Mouse (Mus musculus): ENCODE data around the gene Mark1. TPM values are rescaled to one million over a fixed set of nuclear protein-coding genes. Genes with fewer than 3 reads are reported as not detected.
A peak's percentile ranks its signal among the peaks of the same experiment; 100 is the strongest.

The Mark1 gene
- polyA plus RNA-seq, 1 experiment from 2014 or later = 2.7 TPM

- H3K4me3 ChIP-seq (replicated peaks) = peak overlapping the region; percentile 59
- ATAC-seq = no peak
- H3K27me3 ChIP-seq (replicated peaks) = peaks cover 21% of the 10 kb centered on the region
- H3K27ac ChIP-seq = no peak overlapping the region
- H3K9ac ChIP-seq = peak overlapping the region; percentile 57
- H3K36me3 ChIP-seq = no peaks in the 10 kb centered on the region
- peaks cover 13% of the 10 kb centered on the region for H3K4me1 ChIP-seq (replicated peaks)
- 56% methylated on average over 7 of the region's 7 CpGs for WGBS
- H3K9me3 ChIP-seq = no peaks in the 10 kb centered on the region
- peak overlapping the region; percentile 85 for H3K4me2 ChIP-seq (replicated peaks)
Measured at GRCm38 (mm10) chr1:184881861-184882260, 117.5 kb downstream of the Mark1 start.

- Histone ChIP-seq H3K9ac (no peak overlapping the region), H3K4me3 (replicated peaks) (no peak overlapping the region), H3K9me3 (no peaks in the 10 kb centered on the region), H3K4me1 (replicated peaks) (peaks cover 13% of the 10 kb centered on the region), H3K27me3 (replicated peaks) (peaks cover 21% of the 10 kb centered on the region), H3K27ac (no peak overlapping the region), H3K36me3 (no peaks in the 10 kb centered on the region), H3K4me2 (replicated peaks) (peak overlapping the region; percentile 85)
- no peak for ATAC-seq
- 86% methylated on average over 5 of the region's 5 CpGs for WGBS
Measured at GRCm38 (mm10) chr1:184881211-184881610, 118.2 kb downstream of the Mark1 start.

GRCm38 (mm10) chr1:184878860-184879259 is 120.5 kb downstream of the Mark1 start:
- Histone ChIP-seq H3K4me1 (replicated peaks) (peaks cover 13% of the 10 kb centered on the region), H3K36me3 (no peaks in the 10 kb centered on the region), H3K9ac (no peak overlapping the region), H3K27ac (0 out of 2 replicates have a peak overlapping the region, but pooled peaks have one; percentile 0), H3K4me3 (replicated peaks) (no peak overlapping the region), H3K4me2 (replicated peaks) (no peak overlapping the region), H3K27me3 (replicated peaks) (peaks cover 21% of the 10 kb centered on the region), H3K9me3 (no peaks in the 10 kb centered on the region)
- ATAC-seq = no peak
- WGBS = 64% methylated on average over 6 of the region's 6 CpGs

- H3K36me3 ChIP-seq = no peaks in the 10 kb centered on the region
- H3K9me3 ChIP-seq = no peaks in the 10 kb centered on the region
- H3K4me2 ChIP-seq (replicated peaks) = no peak overlapping the region
- H3K27me3 ChIP-seq (replicated peaks) = peaks cover 9% of the 10 kb centered on the region; the same call in 1 of the 2 replicates
- no peak for ATAC-seq
- H3K9ac ChIP-seq = no peak overlapping the region
- H3K4me1 ChIP-seq (replicated peaks) = peaks cover 11% of the 10 kb centered on the region
- H3K27ac ChIP-seq = no peak overlapping the region
- H3K4me3 ChIP-seq (replicated peaks) = no peak overlapping the region
- WGBS = 60% methylated on average over 2 of the region's 2 CpGs
Measured at GRCm38 (mm10) chr1:184877306-184877705, 122.1 kb downstream of the Mark1 start.

DNA sequence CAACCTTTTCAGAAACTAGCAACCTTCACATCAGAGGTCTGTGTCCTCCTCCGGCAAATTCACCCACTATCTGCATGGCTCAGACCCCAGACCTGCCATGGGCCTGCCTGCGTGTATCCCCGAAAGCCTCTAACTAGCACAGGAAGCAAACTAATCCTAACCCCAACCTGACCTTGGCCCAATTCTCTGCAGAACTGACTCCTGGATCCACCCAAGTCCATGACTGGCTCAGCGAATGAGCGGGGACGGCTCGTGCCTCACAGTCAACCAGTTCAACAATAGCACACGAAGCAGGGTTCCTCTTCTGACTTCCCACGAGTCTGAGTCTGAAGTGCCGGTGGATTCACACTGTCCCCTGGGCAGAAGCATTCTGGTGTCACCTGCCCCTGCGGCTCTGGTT is 125.5 kb downstream of the Mark1 start:
- WGBS = 85% methylated on average over 11 of the region's 11 CpGs
- H3K4me2 ChIP-seq (replicated peaks) = no peak overlapping the region
- ATAC-seq = no peak
- no peak overlapping the region for H3K27ac ChIP-seq
- peaks cover 24% of the 10 kb centered on the region for H3K4me1 ChIP-seq (replicated peaks)
- no peaks in the 10 kb centered on the region for H3K27me3 ChIP-seq (replicated peaks)
- no peak overlapping the region for H3K9ac ChIP-seq
- H3K9me3 ChIP-seq = no peaks in the 10 kb centered on the region
- H3K36me3 ChIP-seq = no peaks in the 10 kb centered on the region
- no peak overlapping the region for H3K4me3 ChIP-seq (replicated peaks)

DNA sequence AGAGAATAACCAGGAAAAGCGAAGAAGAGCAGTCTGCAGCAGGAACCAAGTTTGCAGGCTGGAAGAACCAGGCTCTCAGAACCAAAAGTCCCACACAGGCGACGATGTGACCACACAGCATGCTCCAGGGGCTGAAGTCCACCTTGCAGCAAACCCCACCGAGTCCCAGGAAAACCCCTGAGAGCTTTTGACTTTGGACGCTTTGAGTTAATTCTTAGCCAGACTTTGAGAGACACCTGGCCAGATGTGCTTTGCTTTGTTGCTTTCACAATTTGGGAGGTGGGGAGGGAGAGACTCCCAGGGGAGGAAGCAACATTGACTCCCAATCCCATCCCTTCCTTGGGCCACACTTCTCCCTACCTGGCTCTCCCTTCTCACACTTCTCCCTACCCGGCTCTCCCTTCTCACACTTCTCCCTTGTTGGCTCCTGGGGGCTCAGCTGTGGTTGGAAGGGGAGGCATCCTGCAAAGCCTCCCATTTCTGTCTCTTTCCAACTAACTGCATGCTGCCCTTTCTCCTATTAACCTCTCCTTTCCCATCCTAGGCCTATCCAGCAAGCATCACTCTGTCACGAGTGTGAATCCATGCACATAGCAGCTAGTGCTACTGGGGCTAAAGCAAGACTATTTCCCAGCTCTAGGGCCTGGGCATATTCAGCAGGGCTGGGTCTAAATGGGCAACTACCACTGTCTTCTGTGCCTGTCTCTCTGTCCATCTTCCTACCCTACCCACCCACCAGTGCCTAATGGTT is 127.1 kb downstream of the Mark1 start:
- peaks cover 22% of the 10 kb centered on the region for H3K4me1 ChIP-seq (replicated peaks)
- H3K27me3 ChIP-seq (replicated peaks) = no peaks in the 10 kb centered on the region
- no peak overlapping the region for H3K4me3 ChIP-seq (replicated peaks)
- no peak overlapping the region for H3K9ac ChIP-seq
- no peaks in the 10 kb centered on the region for H3K9me3 ChIP-seq
- no peak overlapping the region; the same call in 1 of the 2 replicates for H3K4me2 ChIP-seq (replicated peaks)
- 55% methylated on average over 7 of the region's 7 CpGs for WGBS
- H3K36me3 ChIP-seq = no peaks in the 10 kb centered on the region
- H3K27ac ChIP-seq = peak overlapping the region; percentile 65
- peak; percentile 59 for ATAC-seq

DNA sequence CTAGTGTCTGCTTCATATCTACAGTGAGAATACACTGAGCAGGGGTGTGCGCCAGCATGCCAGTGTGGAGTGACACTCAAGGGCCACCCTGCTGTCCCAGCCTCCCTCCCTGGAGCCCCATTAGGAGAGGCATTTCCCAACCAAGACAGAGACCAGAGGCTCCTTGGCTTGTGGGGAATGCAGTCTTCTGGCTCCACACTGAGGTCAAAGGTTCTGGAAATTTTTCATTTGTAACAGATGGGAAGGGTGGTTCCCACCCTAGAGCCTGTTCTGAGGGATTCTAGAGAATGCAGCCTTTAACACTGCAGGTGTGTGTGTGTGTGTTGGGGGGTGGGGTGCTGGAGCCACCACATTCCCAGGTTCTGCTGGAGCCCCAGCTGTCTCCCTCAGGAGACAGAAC is 127.9 kb downstream of the Mark1 start:
- Histone ChIP-seq H3K36me3 (no peaks in the 10 kb centered on the region), H3K9me3 (no peaks in the 10 kb centered on the region), H3K9ac (no peak overlapping the region), H3K27ac (peak overlapping the region; percentile 65), H3K4me3 (replicated peaks) (no peak overlapping the region), H3K4me1 (replicated peaks) (peaks cover 26% of the 10 kb centered on the region), H3K4me2 (replicated peaks) (no peak overlapping the region; the same call in 1 of the 2 replicates), H3K27me3 (replicated peaks) (no peaks in the 10 kb centered on the region)
- peak; percentile 72 for ATAC-seq
- WGBS = 88% methylated on average over 1 of the region's 1 CpGs

- Histone ChIP-seq H3K4me3 (replicated peaks) (no peak overlapping the region), H3K4me1 (replicated peaks) (peaks cover 26% of the 10 kb centered on the region)
- 0 out of 2 replicates have a peak, but pooled peaks have one; percentile 6 for ATAC-seq
Measured at GRCm38 (mm10) chr1:184870646-184871385, 128.6 kb downstream of the Mark1 start.

DNA sequence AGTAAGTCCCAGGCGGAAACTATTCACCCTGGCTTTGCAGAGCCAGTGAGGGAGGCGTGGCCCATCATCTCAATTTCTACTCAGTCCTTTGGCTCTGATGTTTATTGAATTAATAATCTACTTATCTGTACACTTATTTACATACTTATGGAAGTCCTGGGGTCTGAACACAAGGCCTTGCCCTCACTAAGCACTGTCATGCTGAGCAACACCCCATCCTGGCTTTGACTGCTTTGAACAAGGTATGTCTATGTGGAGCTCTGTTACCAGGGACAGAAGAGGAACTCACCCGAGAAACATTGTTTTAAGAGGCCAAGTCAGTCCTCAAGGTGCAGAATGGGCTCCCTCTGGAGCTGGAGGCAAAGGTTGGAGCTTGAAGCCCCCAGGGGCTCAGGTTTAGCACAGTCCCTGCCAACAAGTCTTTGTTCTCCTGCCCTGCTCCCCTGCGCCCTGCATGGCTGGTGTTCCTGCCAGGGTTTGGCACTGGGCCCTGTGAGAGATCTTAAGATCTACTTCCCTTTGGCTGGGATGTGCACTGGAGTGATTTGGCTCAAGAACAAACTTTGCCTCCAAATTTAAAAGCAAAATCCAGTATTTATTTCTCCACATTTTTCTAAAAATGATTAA is 129.3 kb downstream of the Mark1 start:
- Histone ChIP-seq H3K4me1 (replicated peaks) (peaks cover 26% of the 10 kb centered on the region), H3K36me3 (no peaks in the 10 kb centered on the region), H3K4me2 (replicated peaks) (no peak overlapping the region), H3K9me3 (no peaks in the 10 kb centered on the region), H3K27ac (no peak overlapping the region), H3K4me3 (replicated peaks) (no peak overlapping the region), H3K9ac (no peak overlapping the region), H3K27me3 (replicated peaks) (no peaks in the 10 kb centered on the region)
- ATAC-seq = no peak
- 76% methylated on average over 4 of the region's 4 CpGs for WGBS

More at GRCm38 (mm10) chr1:184870646-184871385, 128.6 kb downstream of the Mark1 start:
- H3K27me3 ChIP-seq (replicated peaks) = no peaks in the 10 kb centered on the region
- H3K4me2 ChIP-seq (replicated peaks) = no peak overlapping the region
- WGBS = 74% methylated on average over 11 of the region's 11 CpGs
- no peaks in the 10 kb centered on the region for H3K36me3 ChIP-seq
- peak overlapping the region; percentile 65; the same call in 1 of the 2 replicates for H3K27ac ChIP-seq
- no peak overlapping the region for H3K9ac ChIP-seq
- no peaks in the 10 kb centered on the region for H3K9me3 ChIP-seq

DNA sequence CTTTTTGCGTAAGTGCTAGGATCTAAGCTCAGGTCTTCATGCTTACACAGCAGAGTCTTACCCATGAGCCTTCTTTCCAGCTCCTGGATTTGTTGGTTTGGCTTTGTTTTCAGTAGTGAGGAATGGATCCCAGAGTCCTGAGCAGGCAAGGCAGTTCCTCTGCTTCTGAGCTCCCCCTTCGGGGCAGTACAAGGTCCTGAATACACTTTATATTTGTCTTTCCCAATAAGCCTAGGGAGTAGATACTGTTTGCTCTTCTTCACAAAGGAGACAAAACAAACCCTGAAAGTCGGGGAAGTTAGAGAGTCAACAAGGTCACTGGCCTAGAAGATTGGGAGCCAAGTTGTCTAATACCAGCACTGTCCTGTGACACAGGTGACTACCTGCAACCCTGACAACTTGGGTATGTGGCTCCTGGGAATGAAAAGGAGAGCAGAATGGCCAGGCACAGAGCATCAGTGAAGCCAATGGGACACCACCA is 131.7 kb downstream of the Mark1 start:
- no peak overlapping the region for H3K4me2 ChIP-seq (replicated peaks)
- 70% methylated on average over 3 of the region's 3 CpGs for WGBS
- no peak overlapping the region for H3K9ac ChIP-seq
- no peaks in the 10 kb centered on the region for H3K27me3 ChIP-seq (replicated peaks)
- no peak overlapping the region for H3K27ac ChIP-seq
- no peaks in the 10 kb centered on the region for H3K36me3 ChIP-seq
- H3K4me1 ChIP-seq (replicated peaks) = peaks cover 28% of the 10 kb centered on the region
- no peak overlapping the region for H3K4me3 ChIP-seq (replicated peaks)
- H3K9me3 ChIP-seq = no peaks in the 10 kb centered on the region
- no peak for ATAC-seq

DNA sequence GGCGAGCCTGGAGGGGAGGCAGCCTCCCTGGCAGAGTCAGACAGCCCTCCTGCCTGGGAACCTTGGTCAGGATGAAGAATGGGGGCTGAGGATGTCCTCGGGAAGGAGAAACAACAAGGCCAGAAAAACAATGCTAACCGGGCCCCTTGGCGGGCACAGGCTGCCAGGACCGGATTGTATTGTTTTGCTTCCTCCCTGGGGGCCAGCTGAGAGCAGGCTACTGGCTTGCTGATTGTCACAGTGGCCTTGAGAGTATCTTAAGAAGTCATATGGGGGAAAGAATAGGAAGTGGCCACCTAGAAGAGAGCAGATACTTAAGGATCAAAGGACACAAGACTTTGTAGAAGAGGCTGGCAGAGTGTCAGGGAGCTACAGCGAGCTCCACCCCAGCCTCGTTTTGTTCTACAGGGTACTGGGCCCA is 135.0 kb downstream of the Mark1 start:
- Histone ChIP-seq H3K4me2 (replicated peaks) (no peak overlapping the region), H3K9me3 (no peaks in the 10 kb centered on the region), H3K9ac (no peak overlapping the region), H3K27me3 (replicated peaks) (no peaks in the 10 kb centered on the region), H3K36me3 (no peaks in the 10 kb centered on the region), H3K27ac (0 out of 2 replicates have a peak overlapping the region, but pooled peaks have one; percentile 28), H3K4me1 (replicated peaks) (peaks cover 21% of the 10 kb centered on the region), H3K4me3 (replicated peaks) (no peak overlapping the region)
- ATAC-seq = no peak
- 40% methylated on average over 7 of the region's 7 CpGs for WGBS

GRCm38 (mm10) chr1:184862636-184863035 is 136.7 kb downstream of the Mark1 start:
- ATAC-seq = no peak
- H3K9me3 ChIP-seq = no peaks in the 10 kb centered on the region
- no peak overlapping the region for H3K4me3 ChIP-seq (replicated peaks)
- no peak overlapping the region for H3K9ac ChIP-seq
- H3K27me3 ChIP-seq (replicated peaks) = no peaks in the 10 kb centered on the region
- H3K27ac ChIP-seq = no peak overlapping the region
- H3K36me3 ChIP-seq = no peaks in the 10 kb centered on the region
- WGBS = 85% methylated on average over 6 of the region's 6 CpGs
- H3K4me1 ChIP-seq (replicated peaks) = peaks cover 21% of the 10 kb centered on the region
- H3K4me2 ChIP-seq (replicated peaks) = no peak overlapping the region
